Mouse (Mus musculus) layer of hippocampus, postnatal 14 days (tissue): ENCODE results near the gene Olfr1189. TPM values are rescaled to one million over a fixed set of nuclear protein-coding genes. Genes with fewer than 3 reads are reported as not detected.
"Not testable (repeated sequence)": the region's sequence is repeated elsewhere in the genome, so short reads cannot be mapped to it uniquely, and the experiment has no call there.

Source experiments
- DNase-seq, 2 experiments: peaks; one replicate each; pipeline ENCODE4 v3.0.0; 2021 to 2022; ENCODE audit warnings: low spot score in 2 of 2, mixed read lengths in 1 of 2
- long read RNA-seq, 2 experiments: library from polyadenylated mRNA; stranded (forward); transcript quantifications; one replicate each; pipeline ENCODE4 v2.0.0; 2021
- total RNA-seq, 2 experiments: library from RNA; stranded (reverse); gene quantifications; 2 replicates each; pipeline ENCODE4 v1.2.3; 2021

The Olfr1189 gene
- not detected for total RNA-seq
- long read RNA-seq, experiment 1 = 0 reads
- long read RNA-seq, experiment 2 = 0 reads

- no peak for DNase-seq
Observed at GRCm38 (mm10) chr2:88586154-88586553, at the start of gene Olfr1189. Olfr1189 (plus strand) TSS chr2:88586454.

- no peak for DNase-seq
Observed at GRCm38 (mm10) chr2:88556635-88557034, 29.6 kb upstream of the Olfr1189 start, which contains the start of gene Olfr1188. Olfr1188 (plus strand) TSS chr2:88556935.

- DNase-seq = not testable (repeated sequence)
Observed at GRCm38 (mm10) chr2:88572696-88573095, 13.6 kb upstream of the Olfr1189 start.

- DNase-seq = not testable (repeated sequence)
Observed at GRCm38 (mm10) chr2:88640242-88640641, 54.0 kb downstream of the Olfr1189 start, which contains the start of gene Olfr1191-ps1. Olfr1191-ps1 (plus strand) TSS chr2:88640542.

Other genes with a start within 250 kb of the Olfr1189 start
- gene Olfr1176, start 249.7 kb upstream of the Olfr1189 start, total RNA-seq = not detected
- not detected for gene Olfr1177-ps, start 240.0 kb upstream of the Olfr1189 start, total RNA-seq
- not detected for gene Olfr1178, start 199.4 kb upstream of the Olfr1189 start, total RNA-seq
- gene Olfr1179, start 180.0 kb upstream of the Olfr1189 start, total RNA-seq = not detected
- gene Olfr1180, start 167.3 kb upstream of the Olfr1189 start, total RNA-seq = not detected
- gene Olfr1181, start 160.3 kb upstream of the Olfr1189 start, total RNA-seq = not detected
- not detected for gene Gm13757, start 137.3 kb upstream of the Olfr1189 start, total RNA-seq
- not detected for gene Olfr1183, start 131.6 kb upstream of the Olfr1189 start, total RNA-seq
- gene Olfr1184, start 102.9 kb upstream of the Olfr1189 start, total RNA-seq = not detected
- not detected for gene Olfr1185-ps1, start 93.1 kb upstream of the Olfr1189 start, total RNA-seq
- not detected for gene Olfr1186, start 67.9 kb upstream of the Olfr1189 start, total RNA-seq
- not detected for gene Olfr1188, start 29.5 kb upstream of the Olfr1189 start, total RNA-seq
- gene Olfr1191-ps1, start 54.1 kb downstream of the Olfr1189 start, total RNA-seq = under 1 TPM in 1 of 2 experiments, not detected in 1; 0.07 TPM
- gene Olfr1192-ps1, start 62.1 kb downstream of the Olfr1189 start, total RNA-seq = not detected
- not detected for gene Olfr1193, start 89.2 kb downstream of the Olfr1189 start, total RNA-seq
- not detected for gene Olfr1195, start 102.7 kb downstream of the Olfr1189 start, total RNA-seq
- not detected for gene Olfr1196, start 118.1 kb downstream of the Olfr1189 start, total RNA-seq
- gene Olfr1197, start 145.9 kb downstream of the Olfr1189 start, total RNA-seq = not detected
- gene Olfr1198, start 164.9 kb downstream of the Olfr1189 start, total RNA-seq = not detected
- not detected for gene Olfr1199, start 174.0 kb downstream of the Olfr1189 start, total RNA-seq
- not detected for gene Olfr1200, start 184.0 kb downstream of the Olfr1189 start, total RNA-seq
- not detected for gene Olfr1201, start 206.6 kb downstream of the Olfr1189 start, total RNA-seq
- gene Olfr1202, start 228.0 kb downstream of the Olfr1189 start, total RNA-seq = not detected
- gene Olfr1205, start 243.3 kb downstream of the Olfr1189 start, total RNA-seq = not detected